Mouse (Mus musculus): ENCODE results near the gene Zbtb49. TPM values are rescaled to one million over a fixed set of nuclear protein-coding genes. Genes with fewer than 3 reads are reported as not detected.

The Zbtb49 gene
- total RNA-seq, 4 experiments from 2014 or later, result 17.1 to 21.8 (median 21.0) TPM

Other genes starting within 250 kb of the Zbtb49 start
- gene Stx18, start 181.7 kb downstream of the Zbtb49 start, total RNA-seq (2022), result 10 to 100 TPM; 33.8 to 42.2 (median 38.1) TPM
- 100 to 1,000 TPM; 361 to 451 (median 407) TPM for gene Nsg1, start 60.5 kb downstream of the Zbtb49 start, total RNA-seq (2022)
- gene Lyar, start within 50 bp of the Zbtb49 start, total RNA-seq (2022), result 10 to 100 TPM in 2 of 4 experiments, 1 to 10 TPM in 2; 7.5 to 11.5 (median 10.0) TPM
- 10 to 100 TPM; 29.0 to 34.0 (median 30.1) TPM for gene Tmem128, start 39.7 kb upstream of the Zbtb49 start, total RNA-seq (2022)
- not detected for gene Otop1, start 55.5 kb upstream of the Zbtb49 start, total RNA-seq (2022)
- 10 to 100 TPM; 11.7 to 14.1 (median 12.9) TPM for gene Drd5, start 98.9 kb upstream of the Zbtb49 start, total RNA-seq (2022)